Mouse (Mus musculus) myocyte (in vitro differentiated cells): ENCODE measurements around the gene Phldb3.

Source experiments
- MAX ChIP-seq: IDR thresholded peaks from one replicate; pipeline ENCODE4 v1.6.1; 2011; ENCODE audit warnings: low read depth, mild to moderate bottlenecking, control low read depth
- MYOD1 ChIP-seq, 3 experiments: IDR thresholded peaks; one replicate each; pipeline ENCODE4 v1.6.1; 2011; ENCODE audit warnings: control low read depth in 2 of 3, low read depth in 2 of 3, mild to moderate bottlenecking in 2 of 3, moderate library complexity in 1 of 3; ENCODE audit not compliant: insufficient read length in 2 of 3, control insufficient read depth in 1 of 3
- MYOG ChIP-seq, 3 experiments: IDR thresholded peaks; one replicate each; pipeline ENCODE4 v1.6.1; 2011; ENCODE audit warnings: control low read depth in 2 of 3, low read depth in 2 of 3, mild to moderate bottlenecking in 2 of 3; ENCODE audit not compliant: insufficient read length in 2 of 3, control insufficient read depth in 1 of 3, insufficient read depth in 1 of 3
- POLR2A ChIP-seq: IDR thresholded peaks from one replicate; pipeline ENCODE4 v1.6.1; 2011; ENCODE audit warnings: low read depth, mild to moderate bottlenecking, control low read depth, moderate library complexity; ENCODE audit not compliant: insufficient read length
- REST ChIP-seq: IDR thresholded peaks from one replicate; pipeline ENCODE4 v1.6.1; 2011; ENCODE audit warnings: mild to moderate bottlenecking, control low read depth, moderate library complexity; ENCODE audit not compliant: insufficient read depth, insufficient read length
- TCF3 ChIP-seq: IDR thresholded peaks from one replicate; pipeline ENCODE4 v1.6.1; 2011; ENCODE audit warnings: low read depth, control low read depth; ENCODE audit not compliant: insufficient read length
- USF1 ChIP-seq: IDR thresholded peaks from one replicate; pipeline ENCODE4 v1.6.1; 2011; ENCODE audit warnings: low read depth, mild to moderate bottlenecking, control low read depth, moderate library complexity

- TF ChIP-seq MAX (no peak), TCF3 (no peak), POLR2A (no peak), REST (no peak), USF1 (no peak), MYOD1 (IDR thresholded peaks at IDR 0.05; ENCODE audit: control insufficient read depth in 1 of 3, insufficient read length in 2 of 3, low read depth in 2 of 3) (no peak), MYOG (IDR thresholded peaks at IDR 0.05; ENCODE audit: control insufficient read depth in 1 of 3, insufficient read depth in 1 of 3, insufficient read length in 2 of 3, low read depth in 2 of 3) (no peak)
These were observed 2.5 kb upstream of the Phldb3 start for GRCm38 (mm10) chr7:24608017-24608416.
